Comparison of ENCODE assay signal across 15 mouse cellular contexts in genomic region chr4:43353662-43354061, GRCm38 (mm10).
"Had no signal": no experiment of that assay in that cellular context is flagged by ENCODE, and none has a peak within 500 bp of the region (broad histone marks: within the 10 kb centered on the region; RNA-seq: fewer than 3 reads in every experiment).

No protein-coding gene starts in this region.

- H3K27ac ChIP-seq: intestine, embryonic 15.5 days; limb, embryonic 10.5 days; limb, embryonic 13.5 days; liver, embryonic 14.5 days; lung, embryonic 15.5 days had no signal

- H3K27me3 ChIP-seq: intestine, embryonic 15.5 days; limb, embryonic 13.5 days; lung, embryonic 15.5 days had no signal

- H3K4me1 ChIP-seq: intestine, embryonic 15.5 days; limb, embryonic 10.5 days; limb, embryonic 13.5 days; lung, embryonic 15.5 days had no signal

- H3K36me3 ChIP-seq: intestine, embryonic 15.5 days; limb, embryonic 10.5 days; limb, embryonic 13.5 days; lung, embryonic 15.5 days had no signal

- H3K9me3 ChIP-seq: intestine, embryonic 15.5 days; limb, embryonic 10.5 days; limb, embryonic 13.5 days; lung, embryonic 15.5 days had no signal

- H3K9ac ChIP-seq: intestine, embryonic 15.5 days; limb, embryonic 13.5 days; liver, embryonic 14.5 days; liver, postnatal 0 days; lung, embryonic 15.5 days had no signal

- H3K4me2 ChIP-seq: intestine, embryonic 15.5 days; limb, embryonic 13.5 days; lung, embryonic 15.5 days; midbrain, embryonic 11.5 days had no signal

- H3K4me3 ChIP-seq: intestine, embryonic 15.5 days; limb, embryonic 10.5 days; limb, embryonic 13.5 days; lung, embryonic 15.5 days had no signal

- DNase-seq: kidney, adult 9 months; kidney, postnatal 36 days; layer of hippocampus, adult 9-11 months; liver; liver, postnatal 0 days; lung, postnatal 14 days; lung, postnatal 4 days; midbrain, embryonic 14.5 days; thymus, postnatal 25 days had no signal

- ATAC-seq: intestine, embryonic 15.5 days; liver, postnatal 0 days had no signal
